Mouse (Mus musculus) lung, adult 2 months (tissue): ENCODE results near the gene Tom1.

Experiments used
- CTCF ChIP-seq: fragments of 200-500 bp; IDR thresholded peaks from 2 replicates; pipeline ENCODE4 v1.5.1; 2011; ENCODE audit warnings: mild to moderate bottlenecking, low read length, control low read depth; ENCODE audit not compliant: insufficient read depth
- POLR2A ChIP-seq: fragments of 200-500 bp; IDR thresholded peaks from 2 replicates; pipeline ENCODE4 v1.6.1; 2011; ENCODE audit warnings: low read depth, mild to moderate bottlenecking, control low read depth, low read length, borderline replicate concordance; ENCODE audit errors: extremely low read depth

DNA sequence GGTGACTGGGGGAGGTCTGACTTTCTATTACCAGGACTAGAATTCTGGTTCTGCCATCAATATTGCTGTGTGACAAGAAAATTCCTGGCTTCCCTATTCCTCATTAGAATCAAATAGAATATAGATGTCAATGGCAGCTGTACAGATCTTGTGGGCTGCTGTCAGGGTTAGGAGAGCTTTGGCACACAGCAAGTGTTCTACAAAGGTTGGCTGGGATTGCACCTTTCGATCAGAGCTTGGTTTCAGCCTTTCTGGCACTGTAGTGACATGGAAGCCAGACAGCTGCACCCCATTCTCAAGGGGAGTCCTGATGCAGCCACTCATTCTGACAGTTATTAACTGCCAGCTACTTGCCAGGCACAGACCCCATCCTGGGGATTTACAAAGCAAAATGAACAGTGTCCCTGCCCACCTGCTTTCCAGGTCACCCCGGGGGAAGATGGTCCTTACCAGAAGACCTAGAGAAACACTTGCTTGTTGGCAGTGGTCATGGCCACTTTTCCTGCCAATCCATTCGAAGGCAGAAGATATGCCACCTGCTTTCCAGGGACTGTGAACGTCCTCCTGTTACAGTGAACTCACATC lies 57.4 kb downstream of the Tom1 start:
- no peak for TF ChIP-seq POLR2A
- no peak for TF ChIP-seq CTCF
